Mouse (Mus musculus) heart, adult 2 months (tissue): ENCODE results near the gene Actl9.

Experiments
- EP300 ChIP-seq: fragments of 200-500 bp; IDR thresholded peaks from 2 replicates; pipeline ENCODE4 v1.6.1; 2011; ENCODE audit warnings: low read depth, low read length, control low read depth; ENCODE audit not compliant: insufficient read depth
- POLR2A ChIP-seq: fragments of 200-500 bp; IDR thresholded peaks from 2 replicates; pipeline ENCODE4 v1.6.1; 2011; ENCODE audit warnings: mild to moderate bottlenecking, low read depth, low read length, control low read depth; ENCODE audit not compliant: insufficient read depth

GRCm38 (mm10) chr17:33432019-33432946 lies at the start of gene Actl9:
- TF ChIP-seq POLR2A (no peak), EP300 (no peak)
